Mouse (Mus musculus) hindbrain, embryonic 16.5 days (tissue): ENCODE measurements at regions not wholly inside any gene's neighbourhood (a gene's known extent, or its start where the extent isn't known, plus 50 kb on each side); places are given as distances from the start of the nearest gene placed in this dataset.

Experiments
- ATAC-seq: fragments of 200-750 bp; cut with Nextera tagmentation; 2 replicates; pipeline ENCODE4 v1.8.0; 2017; ENCODE audit warnings: moderate TSS enrichment, moderate library complexity
- H3K27ac ChIP-seq: fragments of 300-500 bp; sonication (generic); 2 replicates; pipeline ENCODE4 v1.5.1; 2014; ENCODE audit warnings: low read depth, mild to moderate bottlenecking, control low read depth, low read length, moderate library complexity
- H3K27me3 ChIP-seq: fragments of 300-500 bp; sonication (generic); replicated peaks from 2 replicates; pipeline ENCODE4 v1.6.1; 2014; ENCODE audit warnings: low read length; ENCODE audit not compliant: control insufficient read depth, insufficient read depth
- H3K36me3 ChIP-seq: fragments of 300-500 bp; sonication (generic); 2 replicates; pipeline ENCODE4 v1.6.1; 2014; ENCODE audit warnings: mild to moderate bottlenecking, low read length, moderate library complexity, mixed read lengths; ENCODE audit not compliant: control insufficient read depth, insufficient read depth
- H3K4me1 ChIP-seq: fragments of 300-500 bp; sonication (generic); 2 replicates; pipeline ENCODE4 v1.6.1; 2014; ENCODE audit warnings: low read depth, low read length; ENCODE audit not compliant: control insufficient read depth, insufficient read depth
- H3K4me2 ChIP-seq: fragments of 300-500 bp; sonication (generic); 2 replicates; pipeline ENCODE4 v1.6.1; 2014; ENCODE audit warnings: mild to moderate bottlenecking, low read length, control low read depth, moderate library complexity
- H3K4me3 ChIP-seq: fragments of 300-500 bp; sonication (generic); 2 replicates; pipeline ENCODE4 v1.5.1; 2014; ENCODE audit warnings: mild to moderate bottlenecking, low read length, control low read depth, moderate library complexity
- H3K9ac ChIP-seq: fragments of 300-500 bp; sonication (generic); 2 replicates; pipeline ENCODE4 v1.6.1; 2014; ENCODE audit warnings: low read depth, mild to moderate bottlenecking, control low read depth, low read length, moderate library complexity
- H3K9me3 ChIP-seq: fragments of 300-500 bp; sonication (generic); 2 replicates; pipeline ENCODE4 v1.6.1; 2014; ENCODE audit warnings: mild to moderate bottlenecking, low read length, moderate library complexity; ENCODE audit not compliant: control insufficient read depth
- WGBS: fragments of 180-500 bp; shearing (Covaris S2); extraction: QIAGEN DNeasy Blood & Tissue Kit; methylation state at CpG from one replicate; pipeline ENCODE4 v1.1.7; 2014; 5-methylcytosine and 5-hydroxymethylcytosine counted together

DNA sequence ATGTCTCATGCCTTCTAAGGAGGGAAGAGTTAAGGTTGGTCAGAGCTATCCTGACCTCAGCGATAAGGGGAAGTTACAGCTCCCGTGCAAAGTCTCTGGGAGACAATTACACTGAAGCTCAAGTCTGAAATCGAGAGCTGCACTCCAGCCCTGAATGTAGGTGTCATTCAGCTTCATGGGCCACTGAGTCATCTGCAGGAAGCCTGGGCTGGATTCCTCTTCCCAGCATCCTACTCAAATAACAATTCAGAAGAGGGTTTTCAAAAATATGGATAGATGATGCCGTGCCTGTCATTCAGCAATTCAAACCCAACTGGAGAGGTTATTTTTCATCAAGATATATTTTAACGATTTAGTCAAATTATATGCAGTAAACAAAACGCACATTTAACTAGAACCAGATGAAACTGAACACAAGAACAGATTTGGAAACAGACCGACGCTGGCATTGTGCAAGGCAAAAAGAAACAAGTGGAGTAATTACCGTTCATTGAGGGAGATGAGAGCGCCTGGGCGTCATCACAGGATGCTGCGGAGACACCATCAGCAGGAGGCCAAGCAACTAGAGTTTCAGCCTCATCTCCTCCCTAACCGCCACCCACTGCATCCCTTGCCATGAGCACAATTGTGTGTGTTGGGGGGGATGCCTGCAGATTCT lies 57.8 kb upstream of the Cfap46 start:
- Histone ChIP-seq H3K27ac (no peak overlapping the region), H3K4me3 (no peak overlapping the region), H3K4me1 (no peaks in the 10 kb centered on the region), H3K4me2 (no peak overlapping the region), H3K9ac (no peak overlapping the region), H3K9me3 (no peaks in the 10 kb centered on the region), H3K27me3 (no peaks in the 10 kb centered on the region), H3K36me3 (no peaks in the 10 kb centered on the region)
- ATAC-seq = no peak
- WGBS = 60% methylated on average over 13 of the region's 13 CpGs

- Histone ChIP-seq H3K4me1 (peaks cover 3% of the 10 kb centered on the region; the same call in 1 of the 2 replicates), H3K27me3 (no peaks in the 10 kb centered on the region), H3K4me2 (no peak overlapping the region), H3K27ac (no peak overlapping the region), H3K9me3 (no peaks in the 10 kb centered on the region), H3K36me3 (no peaks in the 10 kb centered on the region), H3K9ac (no peak overlapping the region), H3K4me3 (no peak overlapping the region)
- 29% methylated on average over 1 of the region's 1 CpGs for WGBS
- ATAC-seq = 0 out of 2 replicates have a peak, but pooled peaks have one; percentile 20
These were observed 63.2 kb upstream of the Cfap46 start for GRCm38 (mm10) chr7:139746803-139747202.

- peak; percentile 70 for ATAC-seq
- Histone ChIP-seq H3K4me3 (no peak overlapping the region), H3K4me1 (peaks cover 3% of the 10 kb centered on the region; the same call in 1 of the 2 replicates), H3K36me3 (no peaks in the 10 kb centered on the region), H3K9ac (no peak overlapping the region), H3K27ac (peak overlapping the region; percentile 31), H3K4me2 (no peak overlapping the region), H3K9me3 (no peaks in the 10 kb centered on the region), H3K27me3 (no peaks in the 10 kb centered on the region)
- 55% methylated on average over 11 of the region's 11 CpGs for WGBS
These were observed 63.9 kb upstream of the Cfap46 start for GRCm38 (mm10) chr7:139747290-139748067.

GRCm38 (mm10) chr7:139755004-139755403 lies 71.4 kb upstream of the Cfap46 start:
- no peak overlapping the region for H3K4me2 ChIP-seq
- no peaks in the 10 kb centered on the region for H3K27me3 ChIP-seq
- no peaks in the 10 kb centered on the region for H3K4me1 ChIP-seq
- no peak overlapping the region for H3K9ac ChIP-seq
- H3K27ac ChIP-seq = no peak overlapping the region
- no peaks in the 10 kb centered on the region for H3K36me3 ChIP-seq
- ATAC-seq = no peak
- WGBS = 90% methylated on average over 8 of the region's 8 CpGs
- no peak overlapping the region for H3K4me3 ChIP-seq
- no peaks in the 10 kb centered on the region for H3K9me3 ChIP-seq

GRCm38 (mm10) chr7:139762522-139762921 lies 71.5 kb upstream of the Adgra1 start:
- no peaks in the 10 kb centered on the region for H3K4me1 ChIP-seq
- H3K9me3 ChIP-seq = no peaks in the 10 kb centered on the region
- no peak overlapping the region for H3K27ac ChIP-seq
- H3K27me3 ChIP-seq = no peaks in the 10 kb centered on the region
- no peaks in the 10 kb centered on the region for H3K36me3 ChIP-seq
- H3K4me3 ChIP-seq = no peak overlapping the region
- ATAC-seq = no peak
- no peak overlapping the region for H3K9ac ChIP-seq
- 88% methylated on average over 1 of the region's 1 CpGs for WGBS
- no peak overlapping the region for H3K4me2 ChIP-seq

DNA sequence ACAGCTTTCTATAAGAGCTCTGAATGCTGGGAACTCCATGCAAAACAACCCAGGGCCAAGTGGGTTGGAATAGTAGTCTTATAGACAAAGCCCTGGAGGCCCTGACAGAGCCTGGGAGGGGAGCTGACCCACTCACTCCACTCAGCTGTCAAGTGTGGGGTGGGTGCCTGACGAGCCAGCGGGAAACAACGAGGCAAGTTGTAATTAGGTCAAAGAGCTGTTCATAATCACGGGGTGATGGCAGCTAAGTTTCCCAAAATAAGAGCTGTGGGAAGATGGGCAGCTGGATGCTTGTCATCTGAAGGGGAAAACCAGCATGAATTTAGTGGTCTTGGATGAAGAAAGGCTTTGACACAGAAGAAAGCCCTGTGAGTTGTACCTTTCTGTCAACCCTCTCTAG lies 70.7 kb upstream of the Adgra1 start:
- Histone ChIP-seq H3K36me3 (no peaks in the 10 kb centered on the region), H3K4me2 (no peak overlapping the region), H3K4me1 (no peaks in the 10 kb centered on the region), H3K4me3 (no peak overlapping the region), H3K27ac (no peak overlapping the region), H3K9me3 (no peaks in the 10 kb centered on the region), H3K27me3 (no peaks in the 10 kb centered on the region), H3K9ac (no peak overlapping the region)
- 54% methylated on average over 4 of the region's 4 CpGs for WGBS
- ATAC-seq = no peak

- ATAC-seq = no peak
- H3K9ac ChIP-seq = no peak overlapping the region
- H3K36me3 ChIP-seq = no peaks in the 10 kb centered on the region
- 70% methylated on average over 3 of the region's 3 CpGs for WGBS
- no peak overlapping the region for H3K27ac ChIP-seq
- H3K27me3 ChIP-seq = no peaks in the 10 kb centered on the region
- no peaks in the 10 kb centered on the region for H3K9me3 ChIP-seq
- no peak overlapping the region for H3K4me3 ChIP-seq
- H3K4me2 ChIP-seq = no peak overlapping the region
- no peaks in the 10 kb centered on the region for H3K4me1 ChIP-seq
These were observed 67.7 kb upstream of the Adgra1 start for GRCm38 (mm10) chr7:139766296-139766695.

DNA sequence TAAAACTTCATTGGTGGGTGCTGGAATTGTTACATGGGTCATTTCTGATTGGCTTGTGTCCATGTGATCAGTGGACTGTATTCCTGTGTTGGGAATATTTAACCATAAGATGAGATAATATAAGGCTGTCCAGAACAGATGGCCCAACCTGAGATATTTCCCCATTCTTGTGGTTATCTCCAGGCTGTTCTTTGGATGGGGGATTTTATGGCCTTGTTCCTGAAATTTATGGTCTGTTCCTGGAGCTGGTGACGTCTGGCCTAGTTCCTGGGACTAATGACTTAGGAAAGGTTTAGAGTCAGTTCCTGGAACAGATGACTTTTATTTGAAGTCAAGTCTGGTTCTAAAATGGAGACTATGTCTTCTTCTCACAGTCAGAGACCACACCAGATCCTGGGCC lies 64.8 kb upstream of the Adgra1 start:
- 77% methylated on average over 1 of the region's 1 CpGs for WGBS
- ATAC-seq = no peak

DNA sequence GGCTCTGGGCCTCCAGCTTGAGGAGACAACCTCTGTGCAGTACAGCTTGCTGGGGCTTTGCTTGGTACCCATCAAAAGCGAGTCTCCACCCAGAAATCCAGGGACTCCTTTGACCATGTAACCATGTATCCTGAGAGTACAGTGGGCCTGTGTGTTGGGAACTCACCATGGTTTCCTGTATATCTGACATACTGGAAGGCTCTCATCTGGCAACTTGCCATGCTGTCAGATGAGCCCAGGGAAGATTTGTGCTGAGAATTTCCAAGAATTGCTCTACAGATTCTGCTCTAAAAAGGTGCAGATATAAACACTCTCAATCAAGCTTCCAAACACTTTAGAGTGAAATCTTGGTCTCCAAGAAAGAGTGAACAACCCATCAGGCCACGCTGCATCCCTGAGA lies 56.7 kb upstream of the Adgra1 start:
- ATAC-seq = no peak
- no peaks in the 10 kb centered on the region for H3K36me3 ChIP-seq
- no peak overlapping the region for H3K9ac ChIP-seq
- 84% methylated on average over 2 of the region's 2 CpGs for WGBS
- H3K27me3 ChIP-seq = no peaks in the 10 kb centered on the region
- no peak overlapping the region for H3K27ac ChIP-seq
- H3K4me1 ChIP-seq = no peaks in the 10 kb centered on the region
- H3K4me2 ChIP-seq = no peak overlapping the region
- no peaks in the 10 kb centered on the region for H3K9me3 ChIP-seq
- no peak overlapping the region for H3K4me3 ChIP-seq

More for the DNA sequence above, 64.8 kb upstream of the Adgra1 start:
- Histone ChIP-seq H3K27me3 (no peaks in the 10 kb centered on the region), H3K4me3 (no peak overlapping the region), H3K4me1 (no peaks in the 10 kb centered on the region; the same call in 1 of the 2 replicates), H3K9ac (no peak overlapping the region), H3K9me3 (no peaks in the 10 kb centered on the region), H3K4me2 (no peak overlapping the region), H3K27ac (no peak overlapping the region), H3K36me3 (no peaks in the 10 kb centered on the region)
